Comparison of ENCODE assay signal across 18 mouse cellular contexts in the genomic region with DNA sequence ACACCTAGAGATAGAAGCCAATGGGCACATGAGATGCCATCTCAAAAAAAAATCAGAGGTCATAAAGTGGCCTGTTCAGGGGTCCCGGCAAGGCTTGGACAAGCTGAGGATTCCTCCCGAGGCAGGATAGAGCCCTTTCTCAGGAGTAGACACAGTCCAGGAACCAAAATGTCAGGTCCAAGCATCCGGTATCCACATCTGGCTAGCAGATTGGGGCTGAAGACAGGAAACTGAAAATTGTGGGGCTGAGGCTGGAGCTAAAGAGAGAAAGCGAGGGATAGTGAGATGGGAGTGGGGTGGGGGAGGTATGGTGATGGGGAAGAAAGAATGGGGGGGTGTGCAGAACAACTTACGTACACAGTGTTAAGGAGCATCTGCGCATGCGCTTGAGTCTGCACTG.
"Had no signal": no experiment of that assay in that cellular context is flagged by ENCODE, and none has a peak within 500 bp of the region (broad histone marks: within the 10 kb centered on the region; RNA-seq: fewer than 3 reads in every experiment).

No protein-coding gene starts in this region.

- DNase-seq: kidney, adult 18-20 months; kidney, adult 9 months; kidney, postnatal 14 days; kidney, postnatal 4 days; left cerebral cortex, postnatal 4 days; liver, postnatal 0 days; lung, postnatal 10 days; lung, postnatal 36 days; thymus, adult 18-20 months; thymus, postnatal 36 days had no signal

- H3K9me3 ChIP-seq: limb, embryonic 15.5 days; lung, embryonic 15.5 days; midbrain, embryonic 15.5 days had no signal

- H3K9ac ChIP-seq: limb, embryonic 15.5 days; liver, embryonic 14.5 days; liver, postnatal 0 days; lung, embryonic 15.5 days; midbrain, embryonic 15.5 days; neural tube, embryonic 13.5 days had no signal

- H3K4me2 ChIP-seq: limb, embryonic 15.5 days; liver, embryonic 11.5 days; lung, embryonic 15.5 days; midbrain, embryonic 11.5 days; midbrain, embryonic 15.5 days; neural tube, embryonic 13.5 days had no signal

- H3K36me3 ChIP-seq: limb, embryonic 15.5 days; lung, embryonic 15.5 days; midbrain, embryonic 15.5 days; neural tube, embryonic 13.5 days had no signal

- H3K27ac ChIP-seq: limb, embryonic 15.5 days; liver, embryonic 14.5 days; lung, embryonic 15.5 days; midbrain, embryonic 15.5 days; neural tube, embryonic 13.5 days; stomach, postnatal 0 days had no signal

- ATAC-seq: liver, postnatal 0 days; midbrain, embryonic 15.5 days had no signal

- H3K4me1 ChIP-seq: lung, embryonic 15.5 days had no signal

- H3K27me3 ChIP-seq: limb, embryonic 15.5 days; lung, embryonic 15.5 days; midbrain, embryonic 15.5 days; neural tube, embryonic 13.5 days had no signal

- H3K4me3 ChIP-seq: limb, embryonic 15.5 days; lung, embryonic 15.5 days; midbrain, embryonic 15.5 days; neural tube, embryonic 13.5 days had no signal
